Mouse (Mus musculus) intestine, embryonic 16.5 days (tissue): ENCODE data around the gene Ggt6. TPM values are rescaled to one million over a fixed set of nuclear protein-coding genes. Genes with fewer than 3 reads are reported as not detected.

Experiments used
- ATAC-seq: fragments of 200-750 bp; cut with Nextera tagmentation; 2 replicates; pipeline ENCODE4 v1.8.0; 2017; ENCODE audit warnings: moderate TSS enrichment, moderate library complexity
- H3K27ac ChIP-seq: fragments of 300-500 bp; sonication (generic); 2 replicates; pipeline ENCODE4 v1.5.1; 2014; ENCODE audit warnings: mild to moderate bottlenecking, low read length
- H3K27me3 ChIP-seq: fragments of 300-500 bp; sonication (generic); replicated peaks from 2 replicates; pipeline ENCODE4 v1.6.1; 2014; ENCODE audit warnings: low read length, control low read depth, mixed read lengths; ENCODE audit not compliant: control insufficient read depth, insufficient read depth
- H3K36me3 ChIP-seq: fragments of 300-500 bp; sonication (generic); 2 replicates; pipeline ENCODE4 v1.6.1; 2014; ENCODE audit warnings: low read length, control low read depth; ENCODE audit not compliant: control insufficient read depth, insufficient read depth
- H3K4me1 ChIP-seq: fragments of 300-500 bp; sonication (generic); 2 replicates; pipeline ENCODE4 v1.6.1; 2014; ENCODE audit warnings: low read length, control low read depth, mixed read lengths; ENCODE audit not compliant: control insufficient read depth, insufficient read depth
- H3K4me2 ChIP-seq: fragments of 300-500 bp; sonication (generic); 2 replicates; pipeline ENCODE4 v1.6.1; 2014; ENCODE audit warnings: low read depth, low read length, control low read depth
- H3K4me3 ChIP-seq: fragments of 300-500 bp; sonication (generic); 2 replicates; pipeline ENCODE4 v1.5.1; 2014; ENCODE audit warnings: mild to moderate bottlenecking, low read length
- H3K9ac ChIP-seq: fragments of 300-500 bp; sonication (generic); 2 replicates; pipeline ENCODE4 v1.6.1; 2014; ENCODE audit warnings: low read depth, low read length
- H3K9me3 ChIP-seq: fragments of 300-500 bp; sonication (generic); 2 replicates; pipeline ENCODE4 v1.6.1; 2016; ENCODE audit warnings: low read length, control low read depth; ENCODE audit not compliant: control insufficient read depth
- WGBS: fragments of 180-500 bp; shearing (Covaris S2); extraction: QIAGEN DNeasy Blood & Tissue Kit; methylation state at CpG from one replicate; pipeline ENCODE4 v1.1.7; 2014; 5-methylcytosine and 5-hydroxymethylcytosine counted together
- polyA plus RNA-seq: library from polyadenylated mRNA; unstranded; fragments of >200 nt; fragmentation: Nextera tagmentation; extraction: Ambion mirVana; gene quantifications from 2 replicates; pipeline ENCODE4 v1.2.1, GENCODE M21; 2015

Ggt6 gene
- polyA plus RNA-seq, 1 experiment from 2014 or later: 19.2 TPM

DNA sequence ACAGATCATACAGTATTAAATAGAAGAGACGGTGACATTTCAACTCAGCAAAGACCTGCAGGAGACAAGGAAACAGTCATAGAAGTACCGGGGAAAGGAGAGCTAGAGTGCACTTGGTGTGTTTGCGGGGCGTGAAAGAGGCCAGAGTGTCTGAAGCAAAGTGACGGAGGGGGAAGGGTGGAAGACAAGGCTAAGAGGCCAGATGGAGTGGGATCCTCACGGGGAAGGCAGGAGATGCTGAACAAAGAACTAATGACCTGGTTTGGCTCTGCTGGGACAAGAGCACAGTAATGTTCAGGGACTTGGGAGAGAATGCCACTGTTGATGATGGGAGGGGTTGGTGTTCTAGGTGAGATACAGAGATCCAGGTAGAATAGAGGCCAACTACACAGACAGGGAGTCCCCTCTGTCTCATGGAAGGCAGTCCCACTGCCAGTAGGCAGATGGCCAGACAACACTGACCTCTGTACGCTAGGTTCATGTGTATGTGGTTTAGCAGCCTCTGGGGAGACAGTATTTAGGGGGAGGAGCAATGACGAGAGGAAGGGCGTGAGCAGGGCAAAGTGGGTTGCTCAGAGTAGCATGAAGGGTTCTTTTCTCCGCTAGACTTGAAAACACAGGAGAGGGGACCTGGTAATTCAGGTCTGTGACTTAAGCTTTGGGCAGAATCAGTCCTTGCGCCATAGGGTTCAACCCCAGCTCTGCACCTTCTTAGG is 30.8 kb downstream of the Ggt6 start:
- no peaks in the 10 kb centered on the region for H3K27me3 ChIP-seq
- H3K4me2 ChIP-seq: 0 out of 2 replicates have a peak overlapping the region, but pooled peaks have one; percentile 30
- peak; percentile 40 for ATAC-seq
- no peaks in the 10 kb centered on the region for H3K36me3 ChIP-seq
- peak overlapping the region; percentile 83 for H3K27ac ChIP-seq
- H3K9ac ChIP-seq: 0 out of 2 replicates have a peak overlapping the region, but pooled peaks have one; percentile 24
- no peaks in the 10 kb centered on the region for H3K9me3 ChIP-seq
- 47% methylated on average over 11 of the region's 11 CpGs for WGBS
- H3K4me3 ChIP-seq: no peak overlapping the region
- H3K4me1 ChIP-seq: peaks cover 31% of the 10 kb centered on the region

- ATAC-seq: peak; percentile 85
- Histone ChIP-seq H3K9ac (peak overlapping the region; percentile 33), H3K4me2 (peak overlapping the region; percentile 30; the same call in 1 of the 2 replicates), H3K4me3 (no peak overlapping the region), H3K36me3 (no peaks in the 10 kb centered on the region), H3K27ac (peak overlapping the region; percentile 83), H3K27me3 (no peaks in the 10 kb centered on the region), H3K4me1 (peaks cover 33% of the 10 kb centered on the region), H3K9me3 (no peaks in the 10 kb centered on the region)
- 14% methylated on average over 11 of the region's 11 CpGs for WGBS
Measured at GRCm38 (mm10) chr11:72466694-72467507, 31.6 kb downstream of the Ggt6 start.

- Histone ChIP-seq H3K27me3 (no peaks in the 10 kb centered on the region), H3K27ac (peak overlapping the region; percentile 21), H3K4me3 (no peak overlapping the region), H3K4me1 (peaks cover 43% of the 10 kb centered on the region), H3K4me2 (no peak overlapping the region), H3K9me3 (no peaks in the 10 kb centered on the region), H3K36me3 (no peaks in the 10 kb centered on the region), H3K9ac (no peak overlapping the region)
- ATAC-seq: no peak
- 62% methylated on average over 5 of the region's 5 CpGs for WGBS
Measured at GRCm38 (mm10) chr11:72468525-72468924, 33.2 kb downstream of the Ggt6 start.

GRCm38 (mm10) chr11:72469217-72469616 is 33.9 kb downstream of the Ggt6 start:
- Histone ChIP-seq H3K9ac (0 out of 2 replicates have a peak overlapping the region, but pooled peaks have one; percentile 2), H3K36me3 (no peaks in the 10 kb centered on the region), H3K9me3 (no peaks in the 10 kb centered on the region), H3K4me3 (no peak overlapping the region), H3K27ac (peak overlapping the region; percentile 21), H3K4me2 (no peak overlapping the region), H3K27me3 (no peaks in the 10 kb centered on the region), H3K4me1 (peaks cover 48% of the 10 kb centered on the region)
- ATAC-seq: peak; percentile 29
- WGBS: 33% methylated on average over 5 of the region's 5 CpGs

DNA sequence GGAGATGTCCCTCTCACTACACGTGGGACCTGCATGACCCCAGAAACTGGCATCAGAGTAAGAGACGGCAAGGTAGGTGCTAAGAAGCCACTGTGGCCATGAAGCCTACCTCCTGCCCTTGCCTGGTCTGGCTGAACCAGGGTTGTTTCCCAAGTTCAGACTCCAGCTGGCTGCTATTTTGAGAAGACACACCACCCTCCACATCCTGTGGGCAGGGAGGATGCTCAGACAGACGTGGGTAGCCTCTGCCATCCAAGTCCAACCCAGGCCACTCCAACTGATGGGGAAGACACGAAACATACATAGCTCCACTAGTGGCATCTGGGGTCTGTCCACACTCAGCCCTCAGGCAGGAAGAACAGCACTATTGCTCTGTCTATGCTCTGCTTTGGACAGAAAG is 34.7 kb downstream of the Ggt6 start:
- 66% methylated on average over 4 of the region's 4 CpGs for WGBS
- ATAC-seq: no peak
- H3K9me3 ChIP-seq: no peaks in the 10 kb centered on the region
- no peak overlapping the region for H3K4me2 ChIP-seq
- H3K9ac ChIP-seq: no peak overlapping the region
- H3K27ac ChIP-seq: peak overlapping the region; percentile 47; the same call in 1 of the 2 replicates
- peaks cover 56% of the 10 kb centered on the region for H3K4me1 ChIP-seq
- no peak overlapping the region for H3K4me3 ChIP-seq
- no peaks in the 10 kb centered on the region for H3K27me3 ChIP-seq
- H3K36me3 ChIP-seq: no peaks in the 10 kb centered on the region

- 82% methylated on average over 6 of the region's 6 CpGs for WGBS
- peaks cover 55% of the 10 kb centered on the region for H3K4me1 ChIP-seq
Measured at GRCm38 (mm10) chr11:72471381-72471780, 36.1 kb downstream of the Ggt6 start.

DNA sequence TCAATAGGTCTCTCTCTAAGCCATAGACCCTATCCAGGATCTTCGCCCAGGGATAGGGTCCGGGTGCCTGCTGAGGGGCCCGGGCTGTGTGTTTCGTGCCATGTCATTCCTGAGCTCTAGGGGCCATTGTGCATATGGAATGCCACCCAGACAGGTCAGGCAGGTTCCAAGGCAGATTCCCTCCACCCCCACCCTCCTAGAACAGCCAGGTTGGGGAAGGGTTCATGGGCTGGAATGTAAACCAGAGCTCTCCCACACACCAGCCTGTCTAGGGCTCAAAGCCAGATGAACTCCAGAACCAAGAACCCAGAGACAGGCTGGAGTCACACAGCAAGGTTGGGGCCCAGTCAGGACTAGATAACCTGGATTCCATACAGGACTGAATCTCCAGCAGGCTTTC is 38.2 kb downstream of the Ggt6 start:
- Histone ChIP-seq H3K4me1 (peaks cover 51% of the 10 kb centered on the region), H3K4me2 (peak overlapping the region; percentile 16; the same call in 1 of the 2 replicates), H3K9me3 (no peaks in the 10 kb centered on the region), H3K9ac (peak overlapping the region; percentile 39; the same call in 1 of the 2 replicates), H3K27ac (peak overlapping the region; percentile 47), H3K27me3 (no peaks in the 10 kb centered on the region), H3K36me3 (no peaks in the 10 kb centered on the region), H3K4me3 (no peak overlapping the region)
- WGBS: 66% methylated on average over 4 of the region's 4 CpGs
- peak; percentile 30 for ATAC-seq

More at GRCm38 (mm10) chr11:72471381-72471780, 36.1 kb downstream of the Ggt6 start:
- no peaks in the 10 kb centered on the region for H3K27me3 ChIP-seq
- no peak for ATAC-seq
- no peak overlapping the region for H3K9ac ChIP-seq
- no peak overlapping the region for H3K27ac ChIP-seq
- no peaks in the 10 kb centered on the region for H3K36me3 ChIP-seq
- H3K9me3 ChIP-seq: no peaks in the 10 kb centered on the region
- no peak overlapping the region for H3K4me2 ChIP-seq
- no peak overlapping the region for H3K4me3 ChIP-seq

DNA sequence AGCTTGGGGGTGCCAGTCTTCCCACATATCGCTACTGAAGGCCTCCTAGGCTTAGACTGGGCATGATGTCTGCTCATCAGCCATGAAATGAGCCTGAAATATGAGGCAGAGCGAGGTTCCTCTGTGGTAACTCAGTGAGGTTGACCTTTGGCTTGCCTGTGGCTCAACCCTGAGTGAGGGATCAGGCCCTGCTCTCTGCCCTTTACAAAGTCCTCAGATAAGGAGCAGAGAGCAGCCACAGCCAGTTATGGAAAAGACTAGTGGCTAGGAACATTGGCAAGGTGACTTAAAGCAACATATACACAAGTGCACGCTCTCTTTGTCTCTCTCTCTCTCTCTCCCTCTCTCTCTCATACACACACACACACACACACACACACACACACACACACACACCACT is 39.6 kb downstream of the Ggt6 start:
- H3K4me2 ChIP-seq: peak overlapping the region; percentile 16; the same call in 1 of the 2 replicates
- 67% methylated on average over 3 of the region's 3 CpGs for WGBS
- H3K27ac ChIP-seq: peak overlapping the region; percentile 77
- H3K9me3 ChIP-seq: no peaks in the 10 kb centered on the region
- H3K9ac ChIP-seq: peak overlapping the region; percentile 39; the same call in 1 of the 2 replicates
- peaks cover 45% of the 10 kb centered on the region for H3K4me1 ChIP-seq
- no peaks in the 10 kb centered on the region for H3K27me3 ChIP-seq
- H3K4me3 ChIP-seq: no peak overlapping the region
- ATAC-seq: peak; percentile 80
- H3K36me3 ChIP-seq: no peaks in the 10 kb centered on the region

- H3K4me2 ChIP-seq: 0 out of 2 replicates have a peak overlapping the region, but pooled peaks have one; percentile 16
- no peaks in the 10 kb centered on the region for H3K36me3 ChIP-seq
- 0 out of 2 replicates have a peak overlapping the region, but pooled peaks have one; percentile 39 for H3K9ac ChIP-seq
- no peak overlapping the region for H3K4me3 ChIP-seq
- H3K27me3 ChIP-seq: no peaks in the 10 kb centered on the region
- H3K27ac ChIP-seq: peak overlapping the region; percentile 77
- H3K4me1 ChIP-seq: peaks cover 45% of the 10 kb centered on the region
- WGBS: 62% methylated on average over 7 of the region's 7 CpGs
- peak; percentile 8; the same call in 1 of the 2 replicates for ATAC-seq
- H3K9me3 ChIP-seq: no peaks in the 10 kb centered on the region
Measured at GRCm38 (mm10) chr11:72475408-72475807, 40.1 kb downstream of the Ggt6 start.
